Mouse (Mus musculus) intestine, postnatal 0 days (tissue): ENCODE results near the gene Tube1. TPM values are rescaled to one million over a fixed set of nuclear protein-coding genes. Genes with fewer than 3 reads are reported as not detected.
A peak's percentile ranks its signal among the peaks of the same experiment; 100 is the strongest.

Source experiments
- ATAC-seq: fragments of 200-750 bp; cut with Nextera tagmentation; 2 replicates; pipeline ENCODE4 v1.8.0; 2017; ENCODE audit warnings: mild to moderate bottlenecking, moderate TSS enrichment, moderate library complexity
- H3K27ac ChIP-seq: fragments of 300-500 bp; sonication (generic); 2 replicates; pipeline ENCODE4 v1.5.1; 2014; ENCODE audit warnings: mild to moderate bottlenecking, low read depth, low read length, moderate library complexity
- H3K27me3 ChIP-seq: fragments of 300-500 bp; sonication (generic); replicated peaks from 2 replicates; pipeline ENCODE4 v1.6.1; 2014; ENCODE audit warnings: low read length, mixed read lengths; ENCODE audit not compliant: control insufficient read depth, insufficient read depth
- H3K36me3 ChIP-seq: fragments of 300-500 bp; sonication (generic); 2 replicates; pipeline ENCODE4 v1.6.1; 2014; ENCODE audit warnings: mild to moderate bottlenecking, moderate library complexity; ENCODE audit not compliant: control insufficient read depth, insufficient read depth
- H3K4me1 ChIP-seq: fragments of 300-500 bp; sonication (generic); replicated peaks from 2 replicates; pipeline ENCODE4 v1.6.1; 2014; ENCODE audit warnings: antibody characterized with exemption, low read length, mixed read lengths; ENCODE audit not compliant: control insufficient read depth, insufficient read depth
- H3K4me2 ChIP-seq: fragments of 300-500 bp; sonication (generic); replicated peaks from 2 replicates; pipeline ENCODE4 v1.6.1; 2014; ENCODE audit warnings: low read depth, mild to moderate bottlenecking, moderate library complexity
- H3K4me3 ChIP-seq: fragments of 300-500 bp; sonication (generic); 2 replicates; pipeline ENCODE4 v1.5.1; 2014; ENCODE audit warnings: low read depth, low read length
- H3K9ac ChIP-seq: fragments of 300-500 bp; sonication (generic); 2 replicates; pipeline ENCODE4 v1.6.1; 2014; ENCODE audit warnings: mild to moderate bottlenecking, low read depth, low read length
- H3K9me3 ChIP-seq: fragments of 300-500 bp; sonication (generic); 2 replicates; pipeline ENCODE4 v1.6.1; 2016; ENCODE audit warnings: mixed run types; ENCODE audit not compliant: control insufficient read depth
- CTCF ChIP-seq: sonication (generic); IDR thresholded peaks from 2 replicates; pipeline ENCODE4 v1.5.1; 2016; ENCODE audit warnings: low read depth, mild to moderate bottlenecking, control low read depth, antibody characterized with exemption, moderate library complexity
- WGBS: fragments of 180-500 bp; shearing (Covaris S2); extraction: QIAGEN DNeasy Blood & Tissue Kit; methylation state at CpG from one replicate; pipeline ENCODE4 v1.1.7; 2014; 5-methylcytosine and 5-hydroxymethylcytosine counted together
- polyA plus RNA-seq: library from polyadenylated mRNA; unstranded; fragments of >200 nt; fragmentation: Nextera tagmentation; extraction: Ambion mirVana; gene quantifications from 2 replicates; pipeline ENCODE4 v1.2.1, GENCODE M21; 2015

Gene Tube1
- polyA plus RNA-seq, 1 experiment from 2014 or later, result 3.0 TPM

DNA sequence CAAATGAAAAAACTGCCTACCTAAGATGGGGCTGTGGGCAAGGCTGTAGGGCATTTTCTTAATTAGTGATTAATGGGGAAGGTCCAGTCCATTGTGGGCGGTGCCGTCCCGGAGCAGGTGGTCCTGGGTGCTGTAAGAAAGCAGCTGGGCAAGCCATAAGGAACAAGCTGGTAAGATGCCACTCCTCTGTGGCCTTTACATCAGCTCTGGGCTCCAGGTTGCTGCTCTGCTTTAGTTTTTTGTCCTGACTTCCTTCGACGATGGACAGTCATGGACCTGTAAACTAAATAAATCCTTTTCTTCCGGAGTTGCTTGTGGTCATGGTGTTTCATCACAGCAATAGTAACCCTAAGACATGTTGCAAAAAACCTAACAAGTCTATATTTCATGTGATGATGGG is 36.9 kb downstream of the Tube1 start:
- Histone ChIP-seq H3K9ac (no peak overlapping the region), H3K27ac (no peak overlapping the region), H3K27me3 (no peaks in the 10 kb centered on the region), H3K9me3 (no peaks in the 10 kb centered on the region), H3K4me1 (no peaks in the 10 kb centered on the region), H3K36me3 (no peaks in the 10 kb centered on the region), H3K4me2 (peak overlapping the region; percentile 87), H3K4me3 (no peak overlapping the region)
- no peak for TF ChIP-seq CTCF
- no peak for ATAC-seq
- 8% methylated on average over 6 of the region's 6 CpGs for WGBS

DNA sequence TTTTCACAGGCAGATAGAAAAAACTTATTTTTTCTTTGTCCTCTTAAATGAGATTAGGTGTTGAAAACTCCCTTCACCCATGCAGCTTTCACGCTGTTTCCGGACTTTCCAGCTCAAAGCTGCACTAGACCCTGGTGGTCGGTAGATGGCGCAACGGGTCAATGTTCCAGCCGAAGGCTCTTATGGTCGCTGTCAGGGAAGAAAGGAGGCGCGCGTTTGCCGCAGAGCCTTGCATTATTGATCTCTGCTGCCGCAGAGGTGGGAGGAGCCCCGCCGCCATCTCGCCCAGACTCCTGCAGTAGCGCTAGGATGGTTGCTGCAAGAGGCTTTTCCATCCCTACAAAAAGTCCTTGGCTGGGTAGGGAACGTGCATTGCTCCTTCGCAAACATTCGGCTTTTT is 37.4 kb downstream of the Tube1 start:
- ATAC-seq, result peak; percentile 93
- Histone ChIP-seq H3K36me3 (no peaks in the 10 kb centered on the region), H3K9me3 (no peaks in the 10 kb centered on the region), H3K4me3 (peak overlapping the region; percentile 50), H3K9ac (no peak overlapping the region), H3K27me3 (no peaks in the 10 kb centered on the region), H3K4me1 (no peaks in the 10 kb centered on the region), H3K4me2 (peak overlapping the region; percentile 87), H3K27ac (peak overlapping the region; percentile 64)
- under 1% methylated on average over 19 of the region's 19 CpGs for WGBS
- peak; percentile 98 for TF ChIP-seq CTCF

DNA sequence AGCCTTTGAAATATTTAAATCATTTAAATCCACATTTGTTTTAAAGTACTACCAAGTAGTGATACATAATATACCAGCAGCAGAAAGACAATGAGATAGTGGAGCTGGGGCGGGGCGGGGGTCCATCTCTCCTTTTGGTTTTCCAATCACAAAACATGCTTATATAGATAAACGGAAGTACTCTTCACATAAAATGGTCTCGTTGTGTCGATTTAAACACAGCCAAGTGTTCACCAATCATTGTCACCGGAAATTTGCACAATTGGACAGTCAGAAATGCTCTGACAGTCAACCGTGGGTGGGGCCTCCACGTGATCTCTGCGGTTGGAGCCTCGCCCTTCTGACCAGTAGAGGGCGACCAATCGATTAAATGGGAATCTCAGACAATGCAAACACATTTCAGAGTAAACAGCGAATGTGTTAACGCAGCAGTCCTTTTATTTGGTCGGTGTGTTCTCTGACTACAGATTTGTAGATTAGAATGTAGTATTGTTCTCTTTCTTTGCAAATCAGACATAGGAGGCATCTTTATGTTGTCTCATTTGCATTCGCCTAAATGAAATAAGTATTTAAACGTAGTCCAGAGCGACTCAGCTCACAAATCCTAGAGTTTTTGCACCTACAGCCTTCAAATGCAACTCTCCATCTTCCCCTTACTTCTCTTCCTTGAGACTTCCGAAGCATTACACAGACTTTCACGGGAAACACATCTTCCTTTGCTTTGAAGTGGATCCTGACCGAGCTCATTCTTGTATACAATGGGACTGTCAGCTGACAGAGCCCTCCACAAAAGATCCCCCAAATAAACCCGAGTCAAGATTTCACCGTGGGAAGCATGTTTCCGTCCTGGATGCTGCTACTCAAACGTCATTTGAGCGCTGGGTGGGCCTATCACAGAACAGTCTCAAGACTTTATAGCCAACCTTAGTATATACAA is 38.1 kb downstream of the Tube1 start:
- Histone ChIP-seq H3K4me1 (no peaks in the 10 kb centered on the region), H3K27ac (peak overlapping the region; percentile 64), H3K4me2 (peak overlapping the region; percentile 87), H3K36me3 (no peaks in the 10 kb centered on the region), H3K9ac (no peak overlapping the region), H3K4me3 (peak overlapping the region; percentile 50), H3K9me3 (no peaks in the 10 kb centered on the region), H3K27me3 (no peaks in the 10 kb centered on the region)
- peak; percentile 85 for ATAC-seq
- WGBS, result 16% methylated on average over 26 of the region's 26 CpGs
- TF ChIP-seq CTCF, result peak; percentile 87

DNA sequence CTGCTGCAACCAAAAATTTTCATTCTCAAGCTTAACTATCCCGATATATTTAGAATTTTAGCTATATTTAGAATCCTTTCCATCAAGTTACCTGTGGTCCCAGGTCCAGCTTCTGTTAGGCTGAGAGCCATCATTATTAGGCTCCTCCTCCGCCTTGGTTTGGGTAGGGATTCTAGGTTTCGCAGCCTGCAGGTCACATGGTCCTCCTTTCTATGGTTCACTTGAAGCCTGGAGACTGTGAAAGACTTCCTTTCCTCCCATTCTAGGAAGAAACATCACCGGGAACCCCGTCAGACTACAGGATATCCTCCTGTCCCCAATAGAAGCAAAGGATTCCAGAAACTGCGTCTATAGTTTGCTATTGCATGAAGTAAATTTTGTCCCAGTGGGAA is 38.8 kb downstream of the Tube1 start:
- H3K9ac ChIP-seq, result no peak overlapping the region
- no peak for TF ChIP-seq CTCF
- no peak overlapping the region for H3K27ac ChIP-seq

DNA sequence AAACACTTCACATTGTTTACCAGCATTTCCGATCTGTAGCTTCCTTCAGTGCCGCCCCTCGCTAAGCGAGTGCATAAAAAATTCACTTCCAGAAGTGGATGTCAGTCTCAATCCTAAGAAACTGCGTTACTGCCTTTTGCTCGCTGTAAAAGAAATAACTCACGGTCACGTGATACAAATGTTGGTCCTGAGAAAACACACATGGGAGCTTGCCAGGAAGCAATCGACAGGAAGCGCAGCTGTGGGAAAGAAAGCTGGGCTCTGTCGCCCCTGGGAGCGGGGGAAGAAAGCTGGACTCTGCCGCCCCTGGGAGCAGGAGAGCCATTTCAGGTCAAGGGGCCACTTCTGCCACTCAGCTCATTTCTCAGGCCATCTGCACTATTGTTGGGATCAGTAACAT is 39.3 kb downstream of the Tube1 start:
- no peaks in the 10 kb centered on the region for H3K9me3 ChIP-seq
- H3K4me3 ChIP-seq, result no peak overlapping the region
- peak overlapping the region; percentile 43 for H3K4me2 ChIP-seq
- no peaks in the 10 kb centered on the region for H3K4me1 ChIP-seq
- WGBS, result 44% methylated on average over 13 of the region's 13 CpGs
- H3K27me3 ChIP-seq, result no peaks in the 10 kb centered on the region
- ATAC-seq, result no peak
- H3K9ac ChIP-seq, result no peak overlapping the region
- H3K36me3 ChIP-seq, result no peaks in the 10 kb centered on the region
- no peak overlapping the region for H3K27ac ChIP-seq
- no peak for TF ChIP-seq CTCF

More for the DNA sequence above, 38.8 kb downstream of the Tube1 start:
- Histone ChIP-seq H3K4me1 (no peaks in the 10 kb centered on the region), H3K4me2 (peak overlapping the region; percentile 43; the same call in 1 of the 2 replicates), H3K4me3 (no peak overlapping the region), H3K27me3 (no peaks in the 10 kb centered on the region), H3K36me3 (no peaks in the 10 kb centered on the region), H3K9me3 (no peaks in the 10 kb centered on the region)
- no peak for ATAC-seq
- WGBS, result 74% methylated on average over 6 of the region's 6 CpGs

DNA sequence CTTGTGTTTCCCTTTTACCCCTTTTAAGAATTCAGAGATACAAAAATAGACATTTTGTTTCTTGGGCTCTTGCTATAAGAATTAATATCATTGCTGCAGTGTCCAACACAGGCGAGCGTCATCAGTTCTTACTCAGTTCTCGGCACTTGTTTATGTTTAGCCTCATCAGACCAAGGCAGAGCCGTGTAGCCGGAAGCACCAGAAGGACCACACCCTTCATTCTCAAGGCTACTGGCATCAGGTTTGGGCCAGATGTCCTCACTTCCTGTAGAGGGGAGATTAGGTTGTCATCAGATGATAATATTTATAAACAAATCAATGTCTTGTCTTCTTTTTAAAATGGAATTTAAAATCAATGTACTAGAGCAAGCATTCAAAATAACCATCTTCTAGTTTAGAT is 43.2 kb downstream of the Tube1 start:
- Histone ChIP-seq H3K9ac (no peak overlapping the region), H3K4me3 (no peak overlapping the region), H3K27me3 (no peaks in the 10 kb centered on the region), H3K9me3 (no peaks in the 10 kb centered on the region), H3K4me2 (no peak overlapping the region), H3K4me1 (no peaks in the 10 kb centered on the region), H3K36me3 (no peaks in the 10 kb centered on the region), H3K27ac (no peak overlapping the region)
- 57% methylated on average over 5 of the region's 5 CpGs for WGBS
- no peak for TF ChIP-seq CTCF
- no peak for ATAC-seq
